In the genomic region with DNA sequence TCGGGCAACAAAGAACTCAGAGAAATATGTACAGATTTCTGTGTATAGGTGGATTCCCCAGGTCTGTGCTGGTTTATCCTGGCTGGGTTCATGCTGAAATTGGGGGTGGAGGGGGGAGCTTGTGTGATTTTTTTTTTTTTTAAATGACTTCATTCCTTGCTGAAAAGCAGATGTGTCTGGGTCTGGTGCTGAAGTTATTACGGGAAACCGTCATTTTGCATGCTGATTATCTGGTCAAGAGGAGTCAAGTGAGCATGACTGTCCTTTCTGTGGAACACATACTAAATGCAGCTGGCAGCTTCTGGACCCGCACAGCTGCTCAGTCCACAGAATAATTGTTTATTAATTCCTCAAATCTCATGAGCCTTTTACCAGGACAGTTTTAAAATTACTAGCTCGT, we compare ENCODE assay signal across 9 mouse cellular contexts.
DNase-seq lines count a peak whose midpoint lies in the region; ATAC-seq and TF ChIP-seq lines count a peak whose summit lies in the region.
"Had no signal": no experiment of that assay in that cellular context is flagged by ENCODE, and none has a peak within 500 bp of the region (broad histone marks: within the 10 kb centered on the region; RNA-seq: fewer than 3 reads in every experiment).

No protein-coding gene starts in this region.

- H3K27me3 ChIP-seq in heart, embryonic 13.5 days (replicated peaks): no peaks in the 10 kb centered on the region
- H3K27me3 ChIP-seq in forebrain, postnatal 0 days (ENCODE audit: insufficient read depth, low read length): no peaks in the 10 kb centered on the region
- H3K27me3 ChIP-seq in midbrain, embryonic 11.5 days (ENCODE audit: control insufficient read depth, insufficient read depth, low read length): no peaks in the 10 kb centered on the region

- H3K4me2 ChIP-seq in heart, embryonic 13.5 days: peak overlapping the region; percentile 72
- peak overlapping the region; percentile 62 for H3K4me2 ChIP-seq in forebrain, postnatal 0 days (ENCODE audit: low read depth)
- peak overlapping the region; percentile 33 for H3K4me2 ChIP-seq in midbrain, embryonic 11.5 days

- H3K9ac ChIP-seq in heart, embryonic 13.5 days: peak overlapping the region; percentile 72
- H3K9ac ChIP-seq in forebrain, postnatal 0 days: peak overlapping the region; percentile 65
- H3K9ac ChIP-seq in midbrain, embryonic 11.5 days (ENCODE audit: low read length): peak overlapping the region; percentile 36; the same call in 1 of the 2 replicates

- H3K9me3 ChIP-seq in heart, embryonic 13.5 days: no peaks in the 10 kb centered on the region
- H3K9me3 ChIP-seq in forebrain, postnatal 0 days (ENCODE audit: low read length): no peaks in the 10 kb centered on the region
- no peaks in the 10 kb centered on the region for H3K9me3 ChIP-seq in midbrain, embryonic 11.5 days (ENCODE audit: control insufficient read depth, low read length)

- H3K4me3 ChIP-seq in heart, embryonic 13.5 days: peak overlapping the region; percentile 52
- peak overlapping the region; percentile 49 for H3K4me3 ChIP-seq in forebrain, postnatal 0 days (ENCODE audit: low read depth, low read length)
- peak overlapping the region; percentile 4; the same call in 1 of the 2 replicates for H3K4me3 ChIP-seq in midbrain, embryonic 11.5 days (ENCODE audit: low read depth, low read length)

- 36% methylated on average over 5 of the region's 5 CpGs for WGBS in heart, embryonic 13.5 days
- 23% methylated on average over 5 of the region's 5 CpGs for WGBS in forebrain, postnatal 0 days
- WGBS in midbrain, embryonic 11.5 days: 43% methylated on average over 5 of the region's 5 CpGs

- intact Hi-C loops in gastrocnemius, postnatal 36 days (cut with DNase I): no loop called here

- no peak for DNase-seq in heart, adult 9 months (ENCODE audit: low spot score in 2 of 2)
- DNase-seq in brain, adult 2 months (ENCODE audit: low read depth, low spot score): peak; percentile 56
- no peak for DNase-seq in forebrain, postnatal 0 days
- no peak for DNase-seq in midbrain, embryonic 11.5 days (ENCODE audit: low spot score, missing footprints)
- DNase-seq in gastrocnemius, postnatal 36 days: no peak
- no peak for DNase-seq in layer of hippocampus, postnatal 36 days
- DNase-seq in adrenal gland, postnatal 36 days: no peak
- DNase-seq: thymus, adult 2 months had no signal

- H3K4me1 ChIP-seq in heart, embryonic 13.5 days: peaks cover 31% of the 10 kb centered on the region
- H3K4me1 ChIP-seq in forebrain, postnatal 0 days (ENCODE audit: insufficient read depth): peaks cover 14% of the 10 kb centered on the region
- peaks cover 26% of the 10 kb centered on the region for H3K4me1 ChIP-seq in midbrain, embryonic 11.5 days (ENCODE audit: control insufficient read depth, insufficient read depth, low read length)

- no peak overlapping the region; the same call in 1 of the 2 replicates for H3K27ac ChIP-seq in heart, embryonic 13.5 days (replicated peaks)
- H3K27ac ChIP-seq in forebrain, postnatal 0 days (ENCODE audit: low read depth, low read length): peak overlapping the region; percentile 88
- peak overlapping the region; percentile 57 for H3K27ac ChIP-seq in midbrain, embryonic 11.5 days (ENCODE audit: low read depth, low read length)

- no peaks in the 10 kb centered on the region for H3K36me3 ChIP-seq in heart, embryonic 13.5 days
- no peaks in the 10 kb centered on the region for H3K36me3 ChIP-seq in forebrain, postnatal 0 days (ENCODE audit: insufficient read depth)
- H3K36me3 ChIP-seq in midbrain, embryonic 11.5 days (ENCODE audit: control insufficient read depth, insufficient read depth, low read length): no peaks in the 10 kb centered on the region

- no peak for TF ChIP-seq CTCF in forebrain, postnatal 0 days (IDR thresholded peaks at IDR 0.05; ENCODE audit: low read depth)

- no peak for ATAC-seq in heart, embryonic 13.5 days (ENCODE audit: extremely low read depth, insufficient number of reproducible peaks, low FRiP score, low TSS enrichment)
- no peak; the same call in 1 of the 2 replicates for ATAC-seq in forebrain, postnatal 0 days
- ATAC-seq in midbrain, embryonic 11.5 days (ENCODE audit: low FRiP score): no peak
